Comparison of ENCODE assay signal across 8 mouse cellular contexts in genomic region chr1:82286190-82287051, GRCm38 (mm10). TPM values are rescaled to one million over a fixed set of nuclear protein-coding genes. Genes with fewer than 3 reads are reported as not detected.
DNase-seq lines count a peak whose midpoint lies in the region; ATAC-seq and TF ChIP-seq lines count a peak whose summit lies in the region.
"Had no signal": no experiment of that assay in that cellular context is flagged by ENCODE, and none has a peak within 500 bp of the region (broad histone marks: within the 10 kb centered on the region; RNA-seq: fewer than 3 reads in every experiment).

No protein-coding gene starts in this region.

- no peak for ATAC-seq in lung, embryonic 16.5 days (ENCODE audit: low read depth)
- ATAC-seq in heart, postnatal 0 days (ENCODE audit: insufficient read depth, low read depth), result no peak
- no peak for ATAC-seq in liver, embryonic 13.5 days (ENCODE audit: low read depth)

- H3K36me3 ChIP-seq in lung, embryonic 16.5 days (ENCODE audit: control insufficient read depth, insufficient read depth, low read length), result peaks cover 3% of the 10 kb centered on the region
- peaks cover 41% of the 10 kb centered on the region for H3K36me3 ChIP-seq in forebrain, embryonic 10.5 days (replicated peaks)
- no peaks in the 10 kb centered on the region for H3K36me3 ChIP-seq in heart, postnatal 0 days (replicated peaks; ENCODE audit: control insufficient read depth, insufficient read depth, low read length)
- peaks cover 16% of the 10 kb centered on the region for H3K36me3 ChIP-seq in liver, embryonic 13.5 days

- peaks cover 29% of the 10 kb centered on the region for H3K4me1 ChIP-seq in lung, embryonic 16.5 days (replicated peaks; ENCODE audit: control insufficient read depth, insufficient read depth, low read length)
- H3K4me1 ChIP-seq in forebrain, embryonic 10.5 days, result peaks cover 91% of the 10 kb centered on the region
- H3K4me1 ChIP-seq in heart, postnatal 0 days (ENCODE audit: control insufficient read depth, insufficient read depth), result peaks cover 19% of the 10 kb centered on the region; the same call in 1 of the 2 replicates
- H3K4me1 ChIP-seq in liver, embryonic 13.5 days (replicated peaks), result peaks cover 35% of the 10 kb centered on the region

- peak overlapping the region; percentile 79 for H3K4me3 ChIP-seq in lung, embryonic 16.5 days (ENCODE audit: low read length)
- H3K4me3 ChIP-seq in forebrain, embryonic 10.5 days, result peak overlapping the region; percentile 80
- peak overlapping the region; percentile 78 for H3K4me3 ChIP-seq in heart, postnatal 0 days (ENCODE audit: low read depth, low read length)
- peak overlapping the region; percentile 34 for H3K4me3 ChIP-seq in liver, embryonic 13.5 days (replicated peaks)

- H3K9ac ChIP-seq in lung, embryonic 16.5 days (ENCODE audit: low read length), result peak overlapping the region; percentile 75
- peak overlapping the region; percentile 80 for H3K9ac ChIP-seq in heart, postnatal 0 days (replicated peaks; ENCODE audit: low read depth, low read length)
- peak overlapping the region; percentile 43 for H3K9ac ChIP-seq in liver, embryonic 13.5 days

- no peaks in the 10 kb centered on the region for H3K9me3 ChIP-seq in lung, embryonic 16.5 days (ENCODE audit: control insufficient read depth, low read length)
- H3K9me3 ChIP-seq in forebrain, embryonic 10.5 days, result peaks cover 23% of the 10 kb centered on the region
- no peaks in the 10 kb centered on the region for H3K9me3 ChIP-seq in heart, postnatal 0 days (replicated peaks; ENCODE audit: control insufficient read depth, low read length)
- H3K9me3 ChIP-seq in liver, embryonic 13.5 days (replicated peaks), result no peaks in the 10 kb centered on the region

- TF ChIP-seq EP300 in heart, postnatal 0 days (IDR thresholded peaks at IDR 0.05; ENCODE audit: low read depth), result no peak

- WGBS in lung, embryonic 16.5 days, result 9% methylated on average over 15 of the region's 15 CpGs
- 28% methylated on average over 15 of the region's 15 CpGs for WGBS in forebrain, embryonic 10.5 days
- 18% methylated on average over 15 of the region's 15 CpGs for WGBS in heart, postnatal 0 days
- WGBS in liver, embryonic 13.5 days (ENCODE audit: insufficient replicate concordance), result 44% methylated on average over 15 of the region's 15 CpGs

- no peak for TF ChIP-seq CTCF in heart, postnatal 0 days (IDR thresholded peaks at IDR 0.05; ENCODE audit: low read depth)

- no peak for DNase-seq in lung, postnatal 10 days
- DNase-seq in forebrain, embryonic 10.5 days (ENCODE audit: extremely low spot score, low spot score), result no peak
- no peak for DNase-seq in heart, postnatal 0 days (ENCODE audit: low spot score)
- no peak for DNase-seq in liver, embryonic 13.5 days
- no peak for DNase-seq in T-cell, adult 2 months (ENCODE audit: low spot score)
- DNase-seq in spleen, postnatal 14 days (ENCODE audit: low spot score in 2 of 2), result no peak

- peak overlapping the region; percentile 90 for H3K4me2 ChIP-seq in lung, embryonic 16.5 days (ENCODE audit: low read depth, low read length)
- peak overlapping the region; percentile 90 for H3K4me2 ChIP-seq in heart, postnatal 0 days (ENCODE audit: low read depth, low read length)
- H3K4me2 ChIP-seq in liver, embryonic 13.5 days, result peak overlapping the region; percentile 49

- H3K27me3 ChIP-seq in lung, embryonic 16.5 days (ENCODE audit: control insufficient read depth, insufficient read depth, low read depth, low read length), result peaks cover 3% of the 10 kb centered on the region
- H3K27me3 ChIP-seq in forebrain, embryonic 10.5 days (ENCODE audit: poor library complexity, severe bottlenecking), result peaks cover 28% of the 10 kb centered on the region
- peaks cover 4% of the 10 kb centered on the region; the same call in 1 of the 2 replicates for H3K27me3 ChIP-seq in heart, postnatal 0 days (ENCODE audit: control insufficient read depth, insufficient read depth, low read length)
- peaks cover 69% of the 10 kb centered on the region for H3K27me3 ChIP-seq in liver, embryonic 13.5 days

- H3K27ac ChIP-seq in lung, embryonic 16.5 days (ENCODE audit: low read length), result peak overlapping the region; percentile 77
- H3K27ac ChIP-seq in forebrain, embryonic 10.5 days, result peak overlapping the region; percentile 96
- H3K27ac ChIP-seq in heart, postnatal 0 days (ENCODE audit: low read depth), result peak overlapping the region; percentile 96
- no peak overlapping the region; the same call in 1 of the 2 replicates for H3K27ac ChIP-seq in liver, embryonic 13.5 days

RNA-seq across cellular contexts. Expression of gene Irs1, which starts 4.8 kb away (rescaled TPM):
- 10.2 and 11.9 TPM in 2 replicates for polyA plus RNA-seq in lung, embryonic 16.5 days (2015; fragmentation: Nextera tagmentation; extraction: Ambion mirVana)
- polyA plus RNA-seq in forebrain, embryonic 10.5 days (2016; fragmentation: Nextera tagmentation; extraction: Ambion mirVana), result 11.3 and 11.8 TPM in 2 replicates
- 40.0 and 66.6 TPM in 2 replicates for total RNA-seq in heart, postnatal 0 days (2014; rRNA removed; ENCODE audit: low replicate concordance)
- 4.4 and 4.7 TPM in 2 replicates for polyA plus RNA-seq in heart, postnatal 0 days (2015; fragmentation: Nextera tagmentation; extraction: Ambion mirVana)
- 0.75 and 0.96 TPM in 2 replicates for polyA plus RNA-seq in liver, embryonic 13.5 days (2015; fragmentation: Nextera tagmentation; extraction: Ambion mirVana)

RNA-seq across cellular contexts. Expression of gene Rhbdd1, which starts 29.8 kb away (rescaled TPM):
- polyA plus RNA-seq in lung, embryonic 16.5 days (2015; fragmentation: Nextera tagmentation; extraction: Ambion mirVana), result 12.4 and 12.5 TPM in 2 replicates
- polyA plus RNA-seq in forebrain, embryonic 10.5 days (2016; fragmentation: Nextera tagmentation; extraction: Ambion mirVana), result 10.2 and 10.6 TPM in 2 replicates
- 10.7 and 13.2 TPM in 2 replicates for total RNA-seq in heart, postnatal 0 days (2014; rRNA removed; ENCODE audit: low replicate concordance)
- polyA plus RNA-seq in heart, postnatal 0 days (2015; fragmentation: Nextera tagmentation; extraction: Ambion mirVana), result 5.5 and 6.6 TPM in 2 replicates
- polyA plus RNA-seq in liver, embryonic 13.5 days (2015; fragmentation: Nextera tagmentation; extraction: Ambion mirVana), result 8.6 and 10.3 TPM in 2 replicates

RNA-seq across cellular contexts. Expression of gene Gm9747, which starts 53.5 kb away (rescaled TPM):
- 32.1 and 33.9 TPM in 2 replicates for polyA plus RNA-seq in lung, embryonic 16.5 days (2015; fragmentation: Nextera tagmentation; extraction: Ambion mirVana)
- 31.1 and 31.3 TPM in 2 replicates for polyA plus RNA-seq in forebrain, embryonic 10.5 days (2016; fragmentation: Nextera tagmentation; extraction: Ambion mirVana)
- not detected in 2 replicates for total RNA-seq in heart, postnatal 0 days (2014; rRNA removed; ENCODE audit: low replicate concordance)
- 15.6 and 17.1 TPM in 2 replicates for polyA plus RNA-seq in heart, postnatal 0 days (2015; fragmentation: Nextera tagmentation; extraction: Ambion mirVana)
- 2.6 and 3.3 TPM in 2 replicates for polyA plus RNA-seq in liver, embryonic 13.5 days (2015; fragmentation: Nextera tagmentation; extraction: Ambion mirVana)
- total RNA-seq: left cerebral cortex, postnatal 25 days had no signal
